Mouse (Mus musculus): ENCODE measurements around the gene Ap2s1.

Gene Ap2s1

GRCm38 (mm10) chr7:16792316-16792715 is 54.1 kb downstream of the Ap2s1 start:
- no peak for DNase-seq (ENCODE audit: low read depth in 1 of 2, low spot score in 2 of 2)

- DNase-seq (ENCODE audit: low read depth in 1 of 2, low spot score in 2 of 2), result no peak
These were observed 55.0 kb downstream of the Ap2s1 start for GRCm38 (mm10) chr7:16793010-16793725.

DNA sequence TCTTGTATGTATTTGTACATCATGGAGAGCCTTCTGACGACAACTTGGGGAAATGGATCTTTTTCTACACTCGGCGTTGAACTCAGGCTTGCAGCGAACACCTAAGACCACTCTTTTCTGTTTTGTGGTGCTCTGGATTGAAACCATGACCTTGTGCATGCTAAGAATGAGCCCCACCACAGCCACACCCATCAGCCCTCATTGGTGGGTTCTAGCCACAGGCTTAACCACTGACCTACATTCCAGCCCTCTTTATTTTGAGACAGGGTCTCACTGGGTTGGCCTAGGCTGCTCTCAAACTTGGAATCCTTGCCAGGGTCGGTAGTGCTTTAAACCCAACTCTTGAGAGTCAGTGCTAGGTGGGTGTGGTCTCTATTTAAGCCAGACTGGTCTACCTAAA is 56.7 kb downstream of the Ap2s1 start:
- DNase-seq (ENCODE audit: low read depth in 1 of 2, low spot score in 2 of 2), result no peak

Data from monocyte, adult 2 months (primary cell).